Mouse (Mus musculus) gastrocnemius, postnatal 25 days (tissue): ENCODE results near the gene Smarca1. TPM values are rescaled to one million over a fixed set of nuclear protein-coding genes. Genes with fewer than 3 reads are reported as not detected.

ENCODE experiments used
- DNase-seq: peaks from one replicate; pipeline ENCODE4 v3.0.0; 2022
- total RNA-seq, 2 experiments: library from RNA; stranded (reverse); gene quantifications; 1 replicate in 1 of 2; 2 replicates in 1 of 2; pipeline ENCODE4 v1.2.3; 2021

Gene Smarca1
- total RNA-seq, 2 experiments from 2014 or later = 1.3 to 1.4 TPM

DNA sequence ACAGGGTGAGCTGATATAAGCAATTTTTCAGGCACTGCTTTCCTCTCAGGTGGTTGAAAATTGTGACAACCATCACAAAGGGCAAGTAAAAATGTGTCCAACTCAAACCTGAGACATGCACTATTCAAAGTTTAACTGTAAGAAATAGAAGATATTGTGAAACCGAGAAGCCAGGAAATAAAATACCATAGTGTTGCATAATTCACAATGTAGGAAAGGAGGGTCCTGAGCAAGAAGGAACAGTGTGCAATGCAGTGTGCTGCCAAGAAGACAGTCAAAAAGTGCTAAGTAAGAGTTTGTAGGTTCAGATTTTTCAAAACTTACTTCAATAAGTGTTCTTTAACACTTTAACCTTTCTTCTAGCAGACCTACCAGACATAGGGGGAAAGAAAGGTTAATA lies 128.3 kb downstream of the Smarca1 start:
- DNase-seq = no peak

DNA sequence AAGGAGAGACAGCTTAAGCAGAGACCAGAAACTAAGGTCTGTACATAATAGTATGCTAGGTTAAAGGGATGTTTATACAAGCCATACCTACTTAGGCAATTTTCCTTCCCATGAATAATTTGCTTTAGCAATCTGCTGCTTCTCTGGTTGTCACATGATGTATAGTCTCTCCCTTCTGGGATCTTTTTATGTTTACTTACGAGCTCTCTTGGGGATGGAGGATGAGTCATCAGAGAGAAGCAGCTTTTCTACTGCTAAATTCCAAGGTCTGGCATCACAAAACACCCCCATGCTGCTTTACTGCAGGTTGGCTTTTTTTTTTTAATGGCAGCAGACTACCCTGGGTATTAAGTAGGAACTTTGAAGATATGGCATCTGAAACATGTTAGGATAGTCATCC lies 132.6 kb downstream of the Smarca1 start:
- DNase-seq = no peak

Other genes with a start within 250 kb of the Smarca1 start
- 10 to 100 TPM in 1 of 2 experiments, 1 to 10 TPM in 1; 9.3 to 11.6 TPM for gene Ocrl, start 19.4 kb upstream of the Smarca1 start, total RNA-seq
- gene Apln, start 141.9 kb upstream of the Smarca1 start, total RNA-seq = 1 to 10 TPM; 2.6 to 4.5 TPM
- 1 to 10 TPM in 1 of 2 experiments, under 1 TPM in 1; 0.41 to 1.0 TPM for gene Xpnpep2, start 215.8 kb upstream of the Smarca1 start, total RNA-seq